Mouse (Mus musculus): Measurements from ENCODE around the gene Qdpr. TPM values are rescaled to one million over a fixed set of nuclear protein-coding genes. Genes with fewer than 3 reads are reported as not detected.

Gene Qdpr
- total RNA-seq, 2 experiments from 2014 or later, result 4.0 to 22.3 TPM

- no peak for ATAC-seq (replicated peaks; ENCODE audit: low FRiP score, poor library complexity, severe bottlenecking)
Measured at GRCm38 (mm10) chr5:45417859-45418443, 32.1 kb downstream of the Qdpr start.

- no peak for ATAC-seq (replicated peaks; ENCODE audit: low FRiP score, poor library complexity, severe bottlenecking)
Measured at GRCm38 (mm10) chr5:45416478-45416877, 33.6 kb downstream of the Qdpr start.

GRCm38 (mm10) chr5:45406129-45406528 lies 43.9 kb downstream of the Qdpr start:
- ATAC-seq (replicated peaks; ENCODE audit: low FRiP score, poor library complexity, severe bottlenecking), result no peak

- no peak for ATAC-seq (replicated peaks; ENCODE audit: low FRiP score, poor library complexity, severe bottlenecking)
Measured at GRCm38 (mm10) chr5:45402632-45403031, 47.4 kb downstream of the Qdpr start.

GRCm38 (mm10) chr5:45384034-45384812 lies 65.8 kb downstream of the Qdpr start:
- no peak for ATAC-seq (replicated peaks; ENCODE audit: low FRiP score, poor library complexity, severe bottlenecking)

Other genes starting within 250 kb of the Qdpr start
- not detected in 2 replicates for gene Clrn2, start 3.5 kb upstream of the Qdpr start, total RNA-seq (2015; ENCODE audit: low replicate concordance)
- gene Clrn2, start 3.5 kb upstream of the Qdpr start, total RNA-seq (2017; ENCODE audit: low replicate concordance), result not detected in 2 replicates
- 12.1 and 15.7 TPM in 2 replicates for gene Lap3, start 43.1 kb upstream of the Qdpr start, total RNA-seq (2015; ENCODE audit: low replicate concordance)
- gene Lap3, start 43.1 kb upstream of the Qdpr start, total RNA-seq (2017; ENCODE audit: low replicate concordance), result 8.1 and 12.6 TPM in 2 replicates
- 10.4 and 30.6 TPM in 2 replicates for gene Med28, start 70.0 kb upstream of the Qdpr start, total RNA-seq (2015; ENCODE audit: low replicate concordance)
- gene Med28, start 70.0 kb upstream of the Qdpr start, total RNA-seq (2017; ENCODE audit: low replicate concordance), result 5.3 and 21.0 TPM in 2 replicates
- gene Fam184b, start 189.4 kb upstream of the Qdpr start, total RNA-seq (2015; ENCODE audit: low replicate concordance), result not detected in 2 replicates
- under 0.01 TPM in 1 of 2 replicates, not detected in the other for gene Fam184b, start 189.4 kb upstream of the Qdpr start, total RNA-seq (2017; ENCODE audit: low replicate concordance)
- gene Ncapg, start 219.7 kb upstream of the Qdpr start, total RNA-seq (2015; ENCODE audit: low replicate concordance), result 28.8 and 46.0 TPM in 2 replicates
- 49.6 and 56.6 TPM in 2 replicates for gene Ncapg, start 219.7 kb upstream of the Qdpr start, total RNA-seq (2017; ENCODE audit: low replicate concordance)